Mouse (Mus musculus) stomach, embryonic 15.5 days (tissue): ENCODE data around the gene Kcnmb1. TPM values are rescaled to one million over a fixed set of nuclear protein-coding genes. Genes with fewer than 3 reads are reported as not detected.

ENCODE experiments used
- ATAC-seq: fragments of 200-750 bp; cut with Nextera tagmentation; 2 replicates; pipeline ENCODE4 v1.8.0; 2017; ENCODE audit warnings: low read depth, moderate number of reproducible peaks, moderate TSS enrichment; ENCODE audit not compliant: insufficient read depth, low FRiP score
- H3K27ac ChIP-seq: fragments of 300-500 bp; sonication (generic); 2 replicates; pipeline ENCODE4 v1.5.1; 2015; ENCODE audit warnings: mild to moderate bottlenecking, inconsistent platforms
- H3K27me3 ChIP-seq: fragments of 300-500 bp; sonication (generic); replicated peaks from 2 replicates; pipeline ENCODE4 v1.6.1; 2015; ENCODE audit warnings: inconsistent platforms
- H3K36me3 ChIP-seq: fragments of 300-500 bp; sonication (generic); 2 replicates; pipeline ENCODE4 v1.6.1; 2015; ENCODE audit warnings: inconsistent platforms
- H3K4me1 ChIP-seq: fragments of 300-500 bp; sonication (generic); 2 replicates; pipeline ENCODE4 v1.6.1; 2015; ENCODE audit warnings: inconsistent platforms
- H3K4me2 ChIP-seq: fragments of 300-500 bp; sonication (generic); 2 replicates; pipeline ENCODE4 v1.6.1; 2015; ENCODE audit warnings: mild to moderate bottlenecking, inconsistent platforms
- H3K4me3 ChIP-seq: fragments of 300-500 bp; sonication (generic); replicated peaks from 2 replicates; pipeline ENCODE4 v1.5.1; 2015; ENCODE audit warnings: inconsistent platforms
- H3K9ac ChIP-seq: fragments of 300-500 bp; sonication (generic); 2 replicates; pipeline ENCODE4 v1.6.1; 2015; ENCODE audit warnings: inconsistent platforms
- H3K9me3 ChIP-seq: fragments of 300-500 bp; sonication (generic); 2 replicates; pipeline ENCODE4 v1.6.1; 2016; ENCODE audit warnings: inconsistent platforms
- WGBS: fragments of 180-500 bp; shearing (Covaris S2); methylation state at CpG from one replicate; pipeline ENCODE4 v1.1.7; 2015; 5-methylcytosine and 5-hydroxymethylcytosine counted together
- polyA plus RNA-seq: library from polyadenylated mRNA; unstranded; fragments of >200 nt; fragmentation: Nextera tagmentation; extraction: Ambion mirVana; gene quantifications from 2 replicates; pipeline ENCODE4 v1.2.1, GENCODE M21; 2015

The Kcnmb1 gene
- polyA plus RNA-seq, 1 experiment from 2014 or later, result 2.2 TPM

DNA sequence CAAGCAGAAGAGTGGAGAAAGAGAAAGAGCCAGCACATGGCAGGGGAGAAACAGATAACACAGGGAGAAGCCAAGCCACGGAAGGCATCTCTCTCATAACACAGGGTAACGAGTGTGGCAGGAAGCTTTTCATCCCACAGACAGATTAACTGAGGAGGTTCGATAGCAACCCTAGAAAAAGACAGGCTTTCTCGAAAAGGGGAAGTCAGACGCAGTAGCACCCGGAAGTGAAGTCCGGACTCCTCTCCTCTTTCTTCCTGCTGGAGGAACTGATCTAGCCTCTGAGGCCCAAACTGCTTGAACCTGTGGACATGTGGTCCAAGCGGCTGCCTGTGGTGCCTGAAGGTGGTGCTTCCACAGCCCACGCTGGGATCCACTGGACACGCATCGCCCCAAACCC is 45.4 kb downstream of the Kcnmb1 start:
- Histone ChIP-seq H3K27ac (no peak overlapping the region), H3K36me3 (no peaks in the 10 kb centered on the region), H3K4me3 (no peak overlapping the region), H3K27me3 (no peaks in the 10 kb centered on the region), H3K9ac (no peak overlapping the region), H3K4me2 (no peak overlapping the region), H3K9me3 (no peaks in the 10 kb centered on the region), H3K4me1 (peaks cover 8% of the 10 kb centered on the region; the same call in 1 of the 2 replicates)
- 83% methylated on average over 11 of the region's 11 CpGs for WGBS
- ATAC-seq, result no peak

GRCm38 (mm10) chr11:34008702-34009101 is 45.9 kb downstream of the Kcnmb1 start:
- H3K9me3 ChIP-seq, result no peaks in the 10 kb centered on the region
- peaks cover 8% of the 10 kb centered on the region; the same call in 1 of the 2 replicates for H3K4me1 ChIP-seq
- H3K27ac ChIP-seq, result no peak overlapping the region
- no peak overlapping the region for H3K4me2 ChIP-seq
- no peak overlapping the region for H3K9ac ChIP-seq
- no peak for ATAC-seq
- WGBS, result 32% methylated on average over 9 of the region's 9 CpGs
- H3K4me3 ChIP-seq, result no peak overlapping the region
- no peaks in the 10 kb centered on the region for H3K36me3 ChIP-seq
- H3K27me3 ChIP-seq, result no peaks in the 10 kb centered on the region

DNA sequence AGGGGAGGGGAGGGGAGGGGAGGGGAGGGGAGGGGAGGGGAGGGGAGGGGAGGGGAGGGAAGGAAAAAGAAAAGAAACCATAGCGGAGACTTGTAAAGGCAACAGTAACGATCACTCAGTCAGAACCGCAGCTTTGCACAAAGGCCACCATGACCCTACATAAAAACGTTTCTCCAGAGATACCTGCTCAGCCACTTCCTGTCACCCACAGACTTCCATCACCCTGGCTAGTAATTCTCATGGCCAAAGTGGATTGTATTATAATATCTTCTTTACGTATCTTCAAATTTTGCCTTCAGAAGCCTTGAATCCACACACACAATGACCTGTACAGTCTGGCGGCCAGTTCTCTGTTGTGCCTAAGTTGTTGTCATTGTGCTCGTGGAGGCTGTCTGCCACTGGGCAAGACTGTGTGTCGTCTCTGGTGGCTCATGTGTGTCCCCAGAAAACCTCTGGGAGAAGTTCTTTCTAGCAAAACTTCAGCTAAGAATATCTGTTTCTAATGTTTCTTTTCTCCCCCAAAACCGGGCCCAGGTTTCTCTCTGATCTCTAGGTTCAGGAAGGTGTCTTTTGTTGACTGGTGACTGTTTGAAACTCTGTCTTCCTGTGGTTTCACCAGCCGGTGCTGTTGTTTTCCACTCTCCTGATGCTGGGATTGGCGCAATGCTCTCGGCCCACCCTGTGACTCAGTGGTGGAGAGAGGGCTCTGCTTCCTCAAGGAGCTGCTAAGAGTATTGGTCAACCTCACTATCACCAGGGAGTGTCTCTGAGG is 46.7 kb downstream of the Kcnmb1 start:
- no peak for ATAC-seq
- no peak overlapping the region for H3K4me2 ChIP-seq
- no peaks in the 10 kb centered on the region for H3K36me3 ChIP-seq
- H3K9me3 ChIP-seq, result no peaks in the 10 kb centered on the region
- WGBS, result 80% methylated on average over 12 of the region's 12 CpGs
- no peak overlapping the region for H3K4me3 ChIP-seq
- no peak overlapping the region for H3K9ac ChIP-seq
- peaks cover 8% of the 10 kb centered on the region; the same call in 1 of the 2 replicates for H3K4me1 ChIP-seq
- H3K27me3 ChIP-seq, result no peaks in the 10 kb centered on the region
- no peak overlapping the region for H3K27ac ChIP-seq

DNA sequence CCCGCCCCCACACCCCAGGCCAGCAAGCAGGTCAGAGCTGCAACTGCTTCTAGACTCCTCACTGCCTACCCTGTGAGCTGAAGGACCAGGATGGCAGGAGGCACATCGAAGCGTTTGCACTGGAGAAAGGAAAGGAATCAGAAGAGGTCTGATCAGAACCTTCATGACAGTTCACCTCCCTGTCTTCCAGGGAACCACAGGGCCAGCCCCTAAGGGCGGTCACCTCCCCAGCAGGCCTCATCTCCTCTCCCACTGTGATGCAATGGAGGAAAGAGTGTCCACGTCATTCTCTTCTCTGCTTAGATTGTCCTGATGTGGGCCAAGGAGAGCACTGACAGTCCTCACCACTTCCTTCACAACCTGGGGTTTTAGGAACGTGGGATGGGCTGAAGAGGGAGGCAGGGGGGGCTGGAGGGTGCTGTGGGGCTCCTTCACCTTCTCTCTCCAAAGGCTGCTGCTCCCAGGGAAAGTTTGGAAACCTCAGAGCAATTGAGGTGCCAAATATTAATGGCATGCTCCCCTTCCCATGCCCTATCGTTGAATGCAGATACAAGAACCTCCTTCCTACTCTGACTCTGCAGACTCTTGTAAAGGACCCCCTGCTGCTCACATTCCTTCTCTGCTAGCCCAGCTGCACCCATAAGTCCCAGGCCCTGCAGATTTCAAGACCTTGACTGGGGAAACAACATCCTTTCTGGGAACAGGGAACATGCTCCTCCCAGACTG is 47.5 kb downstream of the Kcnmb1 start:
- H3K9ac ChIP-seq, result no peak overlapping the region
- 65% methylated on average over 7 of the region's 7 CpGs for WGBS

GRCm38 (mm10) chr11:34010859-34011172 is 48.0 kb downstream of the Kcnmb1 start:
- no peak overlapping the region for H3K4me2 ChIP-seq
- no peaks in the 10 kb centered on the region for H3K27me3 ChIP-seq
- no peaks in the 10 kb centered on the region for H3K36me3 ChIP-seq
- no peak overlapping the region for H3K4me3 ChIP-seq
- peak; percentile 56; the same call in 1 of the 2 replicates for ATAC-seq
- no peaks in the 10 kb centered on the region for H3K9me3 ChIP-seq
- H3K27ac ChIP-seq, result peak overlapping the region; percentile 68
- peaks cover 8% of the 10 kb centered on the region; the same call in 1 of the 2 replicates for H3K4me1 ChIP-seq
- no peak overlapping the region for H3K9ac ChIP-seq
- 30% methylated on average over 4 of the region's 4 CpGs for WGBS

More for the DNA sequence above, 47.5 kb downstream of the Kcnmb1 start:
- no peaks in the 10 kb centered on the region for H3K36me3 ChIP-seq
- peak overlapping the region; percentile 68 for H3K27ac ChIP-seq
- H3K9me3 ChIP-seq, result no peaks in the 10 kb centered on the region
- H3K27me3 ChIP-seq, result no peaks in the 10 kb centered on the region
- no peak overlapping the region for H3K4me2 ChIP-seq
- peaks cover 8% of the 10 kb centered on the region; the same call in 1 of the 2 replicates for H3K4me1 ChIP-seq
- no peak overlapping the region for H3K4me3 ChIP-seq
- ATAC-seq, result no peak

GRCm38 (mm10) chr11:34012007-34012652 is 49.3 kb downstream of the Kcnmb1 start:
- Histone ChIP-seq H3K4me3 (no peak overlapping the region), H3K27ac (no peak overlapping the region), H3K27me3 (no peaks in the 10 kb centered on the region), H3K4me1 (peaks cover 8% of the 10 kb centered on the region; the same call in 1 of the 2 replicates), H3K9ac (no peak overlapping the region), H3K36me3 (no peaks in the 10 kb centered on the region), H3K4me2 (no peak overlapping the region), H3K9me3 (no peaks in the 10 kb centered on the region)
- 76% methylated on average over 6 of the region's 6 CpGs for WGBS
- ATAC-seq, result no peak

Other genes with a start within 250 kb of the Kcnmb1 start
- 11.8 and 12.1 TPM in 2 replicates for gene Kcnip1, start 30.1 kb downstream of the Kcnmb1 start, polyA plus RNA-seq
- gene Lcp2, start 83.9 kb downstream of the Kcnmb1 start, polyA plus RNA-seq, result 3.6 and 3.8 TPM in 2 replicates
- gene 4930469K13Rik, start 135.5 kb downstream of the Kcnmb1 start, polyA plus RNA-seq, result 0.19 and 0.23 TPM in 2 replicates
- gene Foxi1, start 245.1 kb downstream of the Kcnmb1 start, polyA plus RNA-seq, result not detected in 2 replicates